Mouse (Mus musculus) right cerebral cortex, postnatal 25 days (tissue): ENCODE measurements at regions not wholly inside any gene's neighbourhood (a gene's known extent, or its start where the extent isn't known, plus 50 kb on each side); places are given as distances from the start of the nearest gene placed in this dataset.
A peak's percentile ranks its signal among the peaks of the same experiment; 100 is the strongest.

Experiments
- DNase-seq: peaks from one replicate; pipeline ENCODE4 v3.0.0; 2022

- DNase-seq, result no peak
Observed at GRCm38 (mm10) chr15:36378640-36379039, 628.9 kb downstream of the Zfp706 start.

- DNase-seq, result no peak
Observed at GRCm38 (mm10) chr15:36376551-36376950, 631.0 kb downstream of the Zfp706 start.

GRCm38 (mm10) chr15:36375549-36375885, 632.1 kb downstream of the Zfp706 start:
- DNase-seq, result no peak

- DNase-seq, result peak; percentile 88
Observed at GRCm38 (mm10) chr15:36374732-36375548, 632.6 kb downstream of the Zfp706 start.

- DNase-seq, result peak; percentile 32
Observed at GRCm38 (mm10) chr15:36373900-36374611, 633.5 kb downstream of the Zfp706 start.

GRCm38 (mm10) chr15:36373481-36373880, 634.1 kb downstream of the Zfp706 start:
- no peak for DNase-seq

GRCm38 (mm10) chr15:36371382-36371781, 636.2 kb downstream of the Zfp706 start:
- DNase-seq, result no peak

- no peak for DNase-seq
Observed at GRCm38 (mm10) chr15:36370906-36371305, 636.7 kb downstream of the Zfp706 start.

- no peak for DNase-seq
Observed at GRCm38 (mm10) chr15:36367296-36367695, 640.3 kb downstream of the Zfp706 start.

GRCm38 (mm10) chr15:36364757-36365156, 642.8 kb downstream of the Zfp706 start:
- DNase-seq, result no peak

GRCm38 (mm10) chr15:36364062-36364461, 643.5 kb downstream of the Zfp706 start:
- DNase-seq, result no peak

GRCm38 (mm10) chr15:36362911-36363565, 644.5 kb downstream of the Zfp706 start:
- no peak for DNase-seq

- no peak for DNase-seq
Observed at GRCm38 (mm10) chr15:36361522-36362148, 645.9 kb downstream of the Zfp706 start.

GRCm38 (mm10) chr15:36360694-36361521, 646.7 kb downstream of the Zfp706 start:
- DNase-seq, result no peak

- no peak for DNase-seq
Observed at GRCm38 (mm10) chr15:36355851-36356250, 651.7 kb downstream of the Zfp706 start.

GRCm38 (mm10) chr15:36354545-36354944, 653.0 kb downstream of the Zfp706 start:
- DNase-seq, result peak; percentile 2

- peak; percentile 0 for DNase-seq
Observed at GRCm38 (mm10) chr15:36353793-36354192, 653.8 kb downstream of the Zfp706 start.

- DNase-seq, result no peak
Observed at GRCm38 (mm10) chr15:36352929-36353328, 654.6 kb downstream of the Zfp706 start.

- DNase-seq, result peak; percentile 2
Observed at GRCm38 (mm10) chr15:36351693-36352092, 655.9 kb downstream of the Zfp706 start.

GRCm38 (mm10) chr15:36348348-36348747, 659.2 kb downstream of the Zfp706 start:
- no peak for DNase-seq

- no peak for DNase-seq
Observed at GRCm38 (mm10) chr15:36347333-36347845, 660.2 kb downstream of the Zfp706 start.

GRCm38 (mm10) chr15:36346126-36346525, 661.4 kb downstream of the Zfp706 start:
- DNase-seq, result no peak
